Mouse (Mus musculus): Measurements from ENCODE around the gene Foxr1.

DNA sequence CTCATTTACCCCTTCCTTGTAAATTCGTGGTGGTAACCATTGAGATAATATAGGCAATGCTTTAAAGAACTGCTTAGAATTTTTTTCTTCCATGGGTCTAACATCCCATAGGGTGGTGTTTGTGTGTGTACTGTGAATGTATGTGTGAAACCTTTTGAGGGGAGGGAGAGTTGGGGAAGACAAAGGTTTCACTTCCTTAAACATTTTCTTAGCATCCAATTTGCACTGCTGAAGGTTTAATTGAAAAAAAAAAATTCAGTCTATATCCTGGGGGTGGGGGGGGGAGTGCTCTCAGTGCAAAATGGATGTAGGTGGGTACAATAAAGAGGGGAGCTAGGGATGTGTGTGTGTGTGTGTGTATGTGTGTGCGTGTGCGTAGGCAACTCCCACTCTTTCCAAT, 41.2 kb upstream of the Foxr1 start:
- TF ChIP-seq CTCF (IDR thresholded peaks at IDR 0.05; ENCODE audit: control insufficient read depth, insufficient read depth, insufficient read length) (no peak), MAX (IDR thresholded peaks at IDR 0.05) (no peak), USF1 (IDR thresholded peaks at IDR 0.05; ENCODE audit: low read depth) (no peak), CEBPB (IDR thresholded peaks at IDR 0.05; ENCODE audit: low read depth) (no peak)
